Mouse (Mus musculus): Measurements from ENCODE around the gene Rps26.

Gene Rps26

DNA sequence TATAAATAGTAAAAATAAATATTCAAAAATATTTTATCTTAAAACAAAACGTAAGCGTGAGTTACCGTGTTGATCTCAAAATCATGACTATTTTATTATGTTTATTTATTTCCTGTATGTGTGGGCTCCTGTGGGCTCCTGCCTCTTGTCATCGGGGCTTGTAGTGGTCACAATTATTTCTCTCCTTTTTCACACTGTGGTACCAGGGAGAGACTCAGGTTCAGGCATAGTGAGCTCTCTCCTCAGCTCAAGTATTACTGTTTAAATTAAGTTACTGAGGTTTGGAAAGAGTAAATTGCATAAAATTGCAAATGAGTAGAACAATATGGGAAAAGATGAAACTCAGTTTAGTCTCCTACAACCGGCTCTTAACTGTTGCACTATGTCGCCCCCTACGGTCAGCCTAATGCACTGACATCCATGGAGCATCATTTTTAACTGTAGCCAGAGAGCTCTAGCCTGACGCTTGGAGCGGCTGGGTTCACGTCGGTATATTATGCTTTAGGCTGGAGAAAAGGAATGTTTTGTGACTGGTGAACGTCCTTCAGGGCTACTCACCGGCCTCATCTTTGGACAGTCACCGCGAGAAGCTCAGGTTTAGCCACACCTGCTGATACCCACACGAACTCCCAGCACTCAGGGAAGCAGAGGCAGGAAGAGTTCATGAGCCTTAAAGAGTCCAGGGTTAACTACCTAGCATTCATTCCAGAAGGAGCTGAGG, 14.0 kb downstream of the Rps26 start:
- peak; percentile 66 to 88 for DNase-seq (ENCODE audit: inconsistent age in 2 of 2, low spot score in 1 of 2)

GRCm38 (mm10) chr10:128606483-128606882, 20.1 kb downstream of the Rps26 start:
- DNase-seq (ENCODE audit: inconsistent age in 2 of 2, low spot score in 1 of 2) = no peak

GRCm38 (mm10) chr10:128602470-128603128, 23.9 kb downstream of the Rps26 start:
- DNase-seq (ENCODE audit: inconsistent age in 2 of 2, low spot score in 1 of 2) = no peak

- no peak for DNase-seq (ENCODE audit: inconsistent age in 2 of 2, low spot score in 1 of 2)
Observed at GRCm38 (mm10) chr10:128601499-128601898, 25.0 kb downstream of the Rps26 start.

DNA sequence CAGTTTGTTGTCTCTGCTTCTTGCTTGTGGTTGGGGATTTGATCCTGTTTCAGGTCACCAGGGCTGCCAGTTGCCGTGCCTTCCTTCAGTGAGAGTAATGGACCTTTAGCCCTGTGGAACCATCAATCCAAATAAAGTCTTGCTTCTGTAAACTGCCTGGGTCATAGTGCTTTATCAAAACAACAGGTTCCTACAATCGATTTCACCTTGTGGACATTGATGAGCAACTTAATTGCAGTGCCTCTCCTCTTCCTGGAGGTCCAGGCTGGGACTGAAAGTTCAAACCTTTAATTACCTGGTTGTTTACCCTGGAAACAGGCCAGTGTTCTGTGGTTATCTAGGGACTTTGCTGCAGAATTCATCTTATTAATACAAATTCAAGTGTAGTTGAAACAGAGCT, 28.1 kb downstream of the Rps26 start:
- DNase-seq (ENCODE audit: inconsistent age in 2 of 2, low spot score in 1 of 2) = no peak

GRCm38 (mm10) chr10:128592797-128593196, 33.8 kb downstream of the Rps26 start:
- no peak for DNase-seq (ENCODE audit: inconsistent age in 2 of 2, low spot score in 1 of 2)

DNA sequence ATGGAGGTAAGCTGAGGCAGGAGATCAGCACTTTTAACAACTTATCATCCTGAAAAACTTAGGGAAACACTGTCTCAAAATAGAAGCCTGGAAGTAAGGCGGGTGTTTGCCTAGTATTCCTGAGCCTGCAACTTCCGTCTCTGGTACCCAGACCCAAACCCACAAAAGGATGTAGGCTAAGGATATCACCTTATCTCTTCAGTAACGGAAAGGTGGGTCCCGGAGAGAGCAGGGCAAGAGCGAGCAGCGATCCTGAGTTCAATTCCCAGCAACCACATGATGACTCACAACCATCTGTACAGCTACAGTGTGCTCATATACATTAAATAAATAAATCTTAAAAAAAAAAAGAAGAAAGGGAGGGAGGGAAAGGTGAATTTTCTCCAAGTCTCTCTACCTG, 35.1 kb downstream of the Rps26 start:
- DNase-seq (ENCODE audit: inconsistent age in 2 of 2, low spot score in 1 of 2) = no peak

DNA sequence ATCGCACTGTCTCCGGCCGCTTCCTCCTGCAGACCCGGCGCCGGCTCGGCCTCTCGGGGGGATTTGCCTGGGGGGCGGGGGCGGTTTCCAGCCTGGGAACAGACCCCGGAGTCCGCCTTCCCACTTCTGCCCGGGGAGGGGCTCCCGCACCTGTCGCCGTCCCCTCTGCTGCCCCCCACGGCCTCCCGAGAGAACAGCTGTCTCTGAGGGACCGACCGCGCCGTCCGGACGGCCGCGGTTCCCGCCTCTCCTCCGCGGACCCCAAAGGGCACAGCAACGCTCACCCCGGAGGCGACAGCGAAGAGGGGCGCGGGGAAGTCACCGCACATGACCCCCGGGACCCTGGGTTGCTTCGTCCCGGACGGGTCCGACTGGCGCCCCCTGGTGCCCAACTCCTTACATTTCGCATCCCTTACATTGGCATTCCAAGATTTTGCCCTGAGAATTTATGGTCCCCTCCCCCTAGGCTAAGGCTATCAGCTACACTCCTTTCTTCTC, 36.3 kb downstream of the Rps26 start:
- peak; percentile 69 to 91 for DNase-seq (ENCODE audit: inconsistent age in 2 of 2, low spot score in 1 of 2)

DNA sequence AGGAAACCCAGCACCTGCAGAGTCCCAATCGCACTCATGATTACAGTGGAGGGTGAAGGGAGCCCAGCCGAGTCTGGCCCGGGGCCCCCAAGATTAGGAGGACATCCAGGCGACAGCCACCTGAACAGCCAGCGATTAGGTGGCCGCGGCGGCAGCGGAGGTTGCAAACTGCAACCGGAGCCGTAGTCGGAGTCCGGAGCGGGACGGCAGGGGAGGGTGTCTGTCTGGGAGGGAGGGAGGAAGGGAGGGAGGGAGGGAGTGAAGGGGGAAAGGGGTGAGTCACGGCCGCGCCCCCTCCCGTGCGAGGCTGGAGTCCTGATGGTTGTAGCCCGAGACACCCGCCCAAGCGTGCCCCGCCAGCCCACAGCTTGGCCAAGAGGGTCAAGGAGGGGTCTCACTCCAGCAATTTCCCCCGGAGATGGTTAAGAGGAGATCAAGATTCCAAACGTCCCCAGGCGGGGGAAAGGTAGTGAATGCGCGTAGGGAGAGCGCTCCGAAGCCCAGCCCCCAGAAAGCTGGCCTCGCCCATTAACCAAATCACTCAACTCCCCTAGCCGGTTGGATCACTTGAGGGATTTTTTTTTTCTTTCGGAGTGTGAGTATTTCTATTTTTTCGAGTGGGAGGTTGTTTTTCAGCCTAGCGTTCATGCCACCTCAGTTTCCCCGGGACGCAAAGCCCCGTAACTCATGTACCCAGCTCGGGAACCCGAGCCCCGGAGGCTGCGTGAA, 36.9 kb downstream of the Rps26 start, which contains the start of gene Erbb3:
Erbb3 (minus strand) TSS at position 189 of the 729 bp plus-strand sequence.
- peak; percentile 74 to 90 for DNase-seq (ENCODE audit: inconsistent age in 2 of 2, low spot score in 1 of 2)

- DNase-seq (ENCODE audit: inconsistent age in 2 of 2, low spot score in 1 of 2) = no peak
Observed at GRCm38 (mm10) chr10:128588775-128589463, 37.6 kb downstream of the Rps26 start.

DNA sequence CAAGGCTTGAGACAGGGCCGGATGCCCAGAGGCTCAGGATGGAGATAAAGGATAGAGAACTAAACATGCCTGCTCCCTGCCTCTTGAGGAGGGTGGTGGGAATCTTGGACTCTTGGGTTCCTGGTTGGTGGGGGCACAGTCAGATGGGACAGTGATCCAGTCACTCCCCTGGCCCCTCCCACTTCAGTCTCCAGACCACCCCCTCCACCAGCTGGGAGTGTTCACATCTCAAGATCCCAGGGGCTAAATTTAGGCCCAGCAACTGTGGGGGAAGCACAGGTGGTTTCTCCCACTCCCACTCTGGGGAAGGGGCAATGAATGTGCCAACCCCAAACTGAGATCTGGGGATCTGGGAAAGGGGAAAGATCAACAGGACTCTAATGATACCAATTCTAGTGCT, 38.4 kb downstream of the Rps26 start:
- no peak for DNase-seq (ENCODE audit: inconsistent age in 2 of 2, low spot score in 1 of 2)

GRCm38 (mm10) chr10:128587697-128588096, 38.9 kb downstream of the Rps26 start:
- no peak for DNase-seq (ENCODE audit: inconsistent age in 2 of 2, low spot score in 1 of 2)

DNA sequence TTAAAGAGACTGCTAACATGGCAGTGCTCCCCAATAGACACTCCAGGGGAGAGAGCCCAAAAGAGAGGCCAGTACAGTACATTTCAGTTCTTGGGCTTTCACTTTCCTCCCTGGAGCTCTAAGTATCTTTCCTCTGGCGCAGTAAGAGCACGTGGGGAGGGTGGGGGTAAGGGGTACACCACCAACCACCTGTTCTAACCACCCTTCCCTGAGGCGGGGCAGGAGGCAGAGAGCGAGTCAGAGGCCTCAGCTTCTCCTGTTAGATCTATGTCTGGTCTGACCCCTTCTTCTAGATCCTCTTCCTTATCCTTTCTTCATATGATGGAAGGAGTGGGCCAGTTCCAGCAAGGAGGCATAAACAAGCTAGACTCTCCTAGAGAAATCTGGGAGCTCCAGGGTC, 39.4 kb downstream of the Rps26 start:
- no peak for DNase-seq (ENCODE audit: inconsistent age in 2 of 2, low spot score in 1 of 2)

DNA sequence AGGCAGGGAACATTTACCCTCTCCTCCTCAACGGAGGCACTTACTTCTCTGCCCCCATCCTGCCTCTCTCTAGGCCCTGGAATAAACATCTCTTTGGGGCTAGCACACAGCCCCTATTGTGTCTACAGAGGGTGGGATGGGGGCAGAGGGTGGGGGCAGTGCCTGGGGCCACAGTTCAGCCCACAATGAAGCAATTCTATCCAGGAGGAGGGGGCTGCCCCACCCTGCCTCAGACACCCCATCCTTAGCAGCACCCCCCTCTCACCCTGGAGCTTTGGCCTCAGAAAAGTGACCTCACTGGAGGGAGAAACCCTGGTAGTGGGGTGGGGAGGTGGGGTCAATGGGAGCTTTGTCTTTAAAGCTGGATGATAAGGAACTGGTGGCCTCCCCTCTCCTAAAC, 40.0 kb downstream of the Rps26 start:
- DNase-seq (ENCODE audit: inconsistent age in 2 of 2, low spot score in 1 of 2) = no peak

DNA sequence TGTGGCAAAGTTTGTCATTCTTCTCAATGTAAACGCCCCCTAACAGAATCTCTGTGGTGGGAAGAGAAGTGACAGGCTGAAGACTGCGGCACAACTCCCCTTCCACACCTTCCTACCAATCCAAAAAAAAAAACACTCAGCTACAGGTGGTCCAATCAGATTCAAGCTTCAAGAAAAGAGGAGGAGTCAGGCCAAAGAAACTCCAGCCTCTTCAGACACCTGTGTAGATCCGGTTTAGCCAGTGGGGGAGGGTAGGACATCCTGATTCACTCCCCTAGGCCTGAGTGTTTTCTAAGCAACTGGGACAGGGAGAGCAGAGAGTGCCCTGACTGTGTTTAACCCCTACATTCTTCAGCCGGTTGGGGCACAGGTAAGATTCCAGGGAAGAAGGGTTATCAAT, 42.2 kb downstream of the Rps26 start:
- peak in 1 of 2 experiments; percentile 20 for DNase-seq (ENCODE audit: inconsistent age in 2 of 2, low spot score in 1 of 2)

GRCm38 (mm10) chr10:128583644-128584043, 42.9 kb downstream of the Rps26 start:
- DNase-seq (ENCODE audit: inconsistent age in 2 of 2, low spot score in 1 of 2) = peak; percentile 83 to 89

DNA sequence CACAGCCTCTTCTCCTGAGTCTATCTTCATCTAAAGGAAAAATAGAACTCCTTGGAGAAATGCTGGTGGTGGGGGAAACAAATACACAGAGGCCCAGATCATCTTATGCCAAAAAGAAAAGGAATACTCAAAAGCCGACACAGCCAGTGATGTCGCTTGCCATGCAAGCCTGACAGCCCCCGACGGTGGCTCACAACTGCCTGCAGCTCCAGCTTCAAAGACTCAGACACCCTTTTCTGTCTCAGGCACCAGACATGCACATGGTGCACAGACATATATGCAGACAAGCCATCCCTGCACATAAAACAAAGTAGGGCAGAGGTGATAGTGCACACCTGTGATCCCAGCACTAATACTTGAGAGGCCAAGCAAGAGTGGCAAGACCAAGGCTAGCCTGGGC, 46.8 kb downstream of the Rps26 start:
- no peak for DNase-seq (ENCODE audit: inconsistent age in 2 of 2, low spot score in 1 of 2)

DNA sequence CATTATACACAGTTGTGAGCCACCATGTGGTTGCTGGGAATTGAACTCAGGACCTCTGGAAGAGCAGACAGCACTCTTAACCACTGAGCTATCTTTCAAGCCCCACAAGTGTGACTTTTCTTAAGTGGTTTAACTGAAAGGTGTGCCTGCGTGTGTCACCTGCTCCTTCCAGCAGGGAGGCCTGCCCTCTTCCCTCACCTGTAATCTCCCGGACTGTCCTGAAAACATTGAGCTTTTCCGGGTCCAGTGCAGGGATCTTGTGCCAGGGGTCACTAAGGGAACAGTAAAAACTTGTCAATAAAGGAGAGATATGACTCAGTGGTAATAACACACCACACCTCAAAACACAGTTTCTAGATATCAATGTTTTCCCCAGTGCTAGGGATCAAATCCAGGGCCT, 47.2 kb downstream of the Rps26 start:
- DNase-seq (ENCODE audit: inconsistent age in 2 of 2, low spot score in 1 of 2) = no peak

GRCm38 (mm10) chr10:128578330-128578729, 48.2 kb downstream of the Rps26 start:
- peak in 1 of 2 experiments; percentile 16 for DNase-seq (ENCODE audit: inconsistent age in 2 of 2, low spot score in 1 of 2)

DNA sequence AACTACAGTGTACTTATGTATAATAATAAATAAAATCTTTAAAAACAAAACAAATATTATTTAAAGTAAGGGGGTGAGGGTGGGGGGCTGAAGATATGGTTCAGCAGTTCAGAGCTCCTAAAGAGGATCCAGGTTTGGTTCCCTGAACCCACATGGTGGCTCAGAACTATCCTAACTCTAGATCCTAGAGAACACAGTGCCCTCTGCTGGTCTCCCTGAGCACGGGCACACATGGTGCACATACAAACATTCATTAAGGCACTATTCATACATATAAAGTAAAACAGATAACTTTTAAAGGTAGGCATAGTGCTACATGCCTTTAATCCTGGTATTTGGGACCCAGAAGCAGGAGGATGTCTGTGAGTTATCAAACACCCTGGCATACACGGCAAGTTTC, 51.5 kb downstream of the Rps26 start:
- no peak for DNase-seq (ENCODE audit: inconsistent age in 2 of 2, low spot score in 1 of 2)

All from adrenal gland, adult (tissue).